Mouse (Mus musculus) spleen, adult 2 months (tissue): ENCODE results near the gene Taar7a.

Experiments
- CTCF ChIP-seq: fragments of 200-500 bp; IDR thresholded peaks from 2 replicates; pipeline ENCODE4 v1.5.1; 2011; ENCODE audit warnings: mild to moderate bottlenecking, inconsistent platforms; ENCODE audit not compliant: insufficient read depth, insufficient read length, insufficient replicate concordance; ENCODE audit errors: extremely low read depth
- POLR2A ChIP-seq: fragments of 200-500 bp; IDR thresholded peaks from 2 replicates; pipeline ENCODE4 v1.6.1; 2011; ENCODE audit warnings: low read depth, low read length, inconsistent platforms

DNA sequence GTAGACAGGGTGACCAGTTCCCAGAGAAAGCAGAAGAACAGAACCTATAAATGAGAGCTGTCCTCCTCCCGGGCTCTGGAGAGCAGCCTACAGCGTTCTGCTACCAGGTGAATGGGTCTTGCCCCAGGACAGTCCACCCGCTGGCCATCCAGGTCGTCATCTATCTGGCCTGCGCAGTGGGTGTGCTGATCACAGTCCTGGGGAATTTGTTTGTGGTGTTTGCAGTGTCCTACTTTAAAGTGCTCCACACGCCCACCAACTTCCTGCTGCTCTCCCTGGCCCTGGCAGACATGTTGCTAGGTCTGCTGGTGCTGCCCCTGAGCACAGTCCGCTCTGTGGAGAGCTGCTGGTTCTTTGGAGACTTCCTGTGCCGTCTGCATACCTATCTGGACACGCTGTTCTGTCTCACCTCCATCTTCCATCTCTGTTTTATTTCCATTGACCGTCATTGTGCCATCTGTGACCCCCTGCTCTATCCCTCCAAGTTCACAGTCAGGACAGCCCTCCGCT is 22.6 kb downstream of the Taar7a start, which contains the start of gene Taar5:
- no peak for TF ChIP-seq POLR2A
- no peak for TF ChIP-seq CTCF
